Mouse (Mus musculus) intestine, embryonic 15.5 days (tissue): ENCODE results near the gene Gcfc2. TPM values are rescaled to one million over a fixed set of nuclear protein-coding genes. Genes with fewer than 3 reads are reported as not detected.
A peak's percentile ranks its signal among the peaks of the same experiment; 100 is the strongest.

Source experiments
- ATAC-seq: fragments of 200-750 bp; cut with Nextera tagmentation; 2 replicates; pipeline ENCODE4 v1.8.0; 2017; ENCODE audit warnings: moderate TSS enrichment, moderate library complexity
- H3K27ac ChIP-seq: fragments of 300-500 bp; sonication (generic); 2 replicates; pipeline ENCODE4 v1.5.1; 2015; ENCODE audit warnings: mild to moderate bottlenecking, inconsistent platforms
- H3K27me3 ChIP-seq: fragments of 300-500 bp; sonication (generic); replicated peaks from 2 replicates; pipeline ENCODE4 v1.6.1; 2015; ENCODE audit warnings: inconsistent platforms
- H3K36me3 ChIP-seq: fragments of 300-500 bp; sonication (generic); 2 replicates; pipeline ENCODE4 v1.6.1; 2015; ENCODE audit warnings: inconsistent platforms
- H3K4me1 ChIP-seq: fragments of 300-500 bp; sonication (generic); replicated peaks from 2 replicates; pipeline ENCODE4 v1.6.1; 2015; ENCODE audit warnings: inconsistent platforms
- H3K4me2 ChIP-seq: fragments of 300-500 bp; sonication (generic); replicated peaks from 2 replicates; pipeline ENCODE4 v1.6.1; 2015; ENCODE audit warnings: mild to moderate bottlenecking, inconsistent platforms
- H3K4me3 ChIP-seq: fragments of 300-500 bp; sonication (generic); replicated peaks from 2 replicates; pipeline ENCODE4 v1.5.1; 2015; ENCODE audit warnings: inconsistent platforms
- H3K9ac ChIP-seq: fragments of 300-500 bp; sonication (generic); 2 replicates; pipeline ENCODE4 v1.6.1; 2015; ENCODE audit warnings: inconsistent platforms
- H3K9me3 ChIP-seq: fragments of 300-500 bp; sonication (generic); 2 replicates; pipeline ENCODE4 v1.6.1; 2016; ENCODE audit warnings: inconsistent platforms
- WGBS: fragments of 180-500 bp; shearing (Covaris S2); methylation state at CpG from one replicate; pipeline ENCODE4 v1.1.7; 2015; 5-methylcytosine and 5-hydroxymethylcytosine counted together
- polyA plus RNA-seq: library from polyadenylated mRNA; unstranded; fragments of >200 nt; fragmentation: Nextera tagmentation; extraction: Ambion mirVana; gene quantifications from 2 replicates; pipeline ENCODE4 v1.2.1, GENCODE M21; 2015

The Gcfc2 gene
- polyA plus RNA-seq, 1 experiment from 2014 or later: 7.7 TPM

DNA sequence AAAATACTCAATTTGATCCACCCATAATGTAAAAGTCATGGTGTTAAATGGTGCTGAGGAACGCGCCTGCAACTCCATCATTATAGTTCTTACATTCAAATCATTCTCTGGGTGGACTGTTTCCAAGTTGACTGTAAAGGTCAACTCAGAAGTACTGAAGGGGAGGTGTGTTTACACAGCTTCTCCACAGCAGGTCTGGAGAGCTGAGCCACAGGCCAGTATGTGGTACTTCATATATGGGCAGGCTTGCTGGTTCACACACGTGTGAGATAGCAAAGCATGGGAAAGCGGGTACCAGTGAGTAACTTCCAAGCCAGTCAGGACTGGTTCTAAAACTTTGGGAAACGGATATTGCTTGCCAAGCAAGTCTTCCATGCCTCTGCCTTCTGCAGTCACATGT is 31.7 kb downstream of the Gcfc2 start:
- Histone ChIP-seq H3K4me2 (no peak overlapping the region), H3K9ac (no peak overlapping the region), H3K27me3 (no peaks in the 10 kb centered on the region), H3K9me3 (no peaks in the 10 kb centered on the region), H3K4me3 (no peak overlapping the region), H3K27ac (no peak overlapping the region), H3K4me1 (no peaks in the 10 kb centered on the region), H3K36me3 (peaks cover 39% of the 10 kb centered on the region)
- ATAC-seq: no peak
- WGBS: 90% methylated on average over 5 of the region's 5 CpGs

GRCm38 (mm10) chr6:81956399-81956798 is 32.9 kb downstream of the Gcfc2 start:
- H3K4me2 ChIP-seq: no peak overlapping the region
- H3K4me1 ChIP-seq: no peaks in the 10 kb centered on the region
- no peak overlapping the region for H3K4me3 ChIP-seq
- no peaks in the 10 kb centered on the region for H3K9me3 ChIP-seq
- no peak overlapping the region for H3K9ac ChIP-seq
- no peaks in the 10 kb centered on the region for H3K27me3 ChIP-seq
- H3K36me3 ChIP-seq: peaks cover 42% of the 10 kb centered on the region
- 93% methylated on average over 4 of the region's 4 CpGs for WGBS
- ATAC-seq: no peak
- no peak overlapping the region for H3K27ac ChIP-seq

GRCm38 (mm10) chr6:81957992-81958391 is 34.5 kb downstream of the Gcfc2 start:
- Histone ChIP-seq H3K36me3 (peaks cover 46% of the 10 kb centered on the region), H3K4me1 (no peaks in the 10 kb centered on the region), H3K9me3 (no peaks in the 10 kb centered on the region), H3K27ac (no peak overlapping the region), H3K4me2 (no peak overlapping the region), H3K4me3 (no peak overlapping the region), H3K9ac (no peak overlapping the region), H3K27me3 (no peaks in the 10 kb centered on the region)
- 84% methylated on average over 11 of the region's 11 CpGs for WGBS
- no peak for ATAC-seq

DNA sequence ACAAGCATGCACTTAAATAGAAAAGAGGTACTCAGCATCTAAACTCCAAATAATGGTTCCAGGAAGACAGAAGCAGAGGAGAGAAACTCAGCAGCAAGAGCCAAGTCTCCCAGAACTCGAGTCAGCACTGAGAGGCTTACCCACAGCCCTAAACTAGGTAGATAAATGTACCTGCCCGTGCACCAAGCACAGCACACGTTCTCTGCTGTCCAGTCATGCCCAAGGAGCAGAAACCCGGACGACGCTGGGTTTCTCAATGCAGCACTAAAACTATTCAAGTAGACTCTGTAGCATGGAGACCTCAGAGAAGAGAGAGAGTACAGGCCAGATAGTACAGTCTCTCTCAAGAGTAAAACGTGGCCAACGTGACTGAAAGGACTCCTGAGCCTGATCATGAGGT is 36.4 kb downstream of the Gcfc2 start:
- ATAC-seq: no peak
- WGBS: 89% methylated on average over 8 of the region's 8 CpGs

GRCm38 (mm10) chr6:81960284-81960683 is 36.8 kb downstream of the Gcfc2 start:
- H3K4me1 ChIP-seq: peaks cover 5% of the 10 kb centered on the region; the same call in 1 of the 2 replicates
- no peak overlapping the region for H3K4me3 ChIP-seq
- no peak overlapping the region for H3K27ac ChIP-seq
- H3K27me3 ChIP-seq: no peaks in the 10 kb centered on the region
- no peak overlapping the region for H3K4me2 ChIP-seq
- no peak overlapping the region for H3K9ac ChIP-seq
- H3K36me3 ChIP-seq: peaks cover 42% of the 10 kb centered on the region
- no peak for ATAC-seq
- H3K9me3 ChIP-seq: no peaks in the 10 kb centered on the region
- WGBS: 77% methylated on average over 1 of the region's 1 CpGs

More for the DNA sequence above, 36.4 kb downstream of the Gcfc2 start:
- H3K4me3 ChIP-seq: no peak overlapping the region
- H3K9me3 ChIP-seq: no peaks in the 10 kb centered on the region
- H3K9ac ChIP-seq: no peak overlapping the region
- H3K4me2 ChIP-seq: no peak overlapping the region
- H3K27me3 ChIP-seq: no peaks in the 10 kb centered on the region
- H3K27ac ChIP-seq: no peak overlapping the region
- peaks cover 42% of the 10 kb centered on the region for H3K36me3 ChIP-seq
- peaks cover 5% of the 10 kb centered on the region; the same call in 1 of the 2 replicates for H3K4me1 ChIP-seq

DNA sequence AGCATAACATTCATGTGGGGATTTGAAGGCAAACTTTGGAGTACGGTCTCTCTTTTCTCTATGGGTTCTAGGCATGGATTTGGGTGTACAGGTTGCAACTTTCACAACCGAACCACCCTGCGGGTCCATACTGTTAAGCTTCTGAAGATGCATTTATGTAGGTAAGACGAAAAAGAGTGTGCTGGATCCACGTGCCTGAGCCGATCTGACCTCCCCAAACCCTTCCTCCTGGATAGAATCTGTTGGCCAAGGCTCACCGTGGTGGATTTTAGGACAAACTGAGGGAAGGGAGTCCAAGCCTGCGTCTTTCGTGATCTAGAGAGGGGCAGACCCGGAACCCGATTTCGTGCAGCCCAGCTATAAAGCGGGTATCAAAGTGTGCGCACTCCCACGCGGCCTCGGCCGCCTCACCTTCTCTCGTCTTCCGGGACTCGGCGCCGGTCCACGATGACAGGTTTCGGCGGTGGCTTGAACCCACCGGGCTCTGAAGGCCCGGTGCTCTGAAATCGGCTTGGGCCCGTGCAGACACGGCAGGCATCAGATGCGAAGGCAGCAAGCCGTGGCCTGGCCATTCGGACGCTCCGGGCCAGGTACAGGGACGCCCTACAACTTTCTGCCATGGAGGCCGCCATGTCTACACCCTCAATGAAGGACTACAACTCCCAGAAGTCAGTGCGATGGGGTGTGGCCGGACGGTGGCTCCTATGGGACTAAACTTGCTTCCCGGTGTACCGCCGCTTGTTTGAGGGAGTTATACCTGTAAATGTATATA is 42.0 kb downstream of the Gcfc2 start, which contains the start of gene Mrpl19:
Gene Mrpl19, minus strand, starts transcription at position 663 of the 772 bp plus-strand sequence.
- H3K27me3 ChIP-seq: no peaks in the 10 kb centered on the region
- peak; percentile 98 for ATAC-seq
- WGBS: under 1% methylated on average over 44 of the region's 44 CpGs
- H3K27ac ChIP-seq: no peak within 1 kb of the TSS
- peak within 1 kb of the TSS; percentile 69 for H3K4me2 ChIP-seq
- peak within 1 kb of the TSS; percentile 80 for H3K9ac ChIP-seq
- H3K36me3 ChIP-seq: peaks cover 13% of the 10 kb centered on the region
- peaks cover 5% of the 10 kb centered on the region; the same call in 1 of the 2 replicates for H3K4me1 ChIP-seq
- H3K9me3 ChIP-seq: no peaks in the 10 kb centered on the region
- H3K4me3 ChIP-seq: peak within 1 kb of the TSS; percentile 90

GRCm38 (mm10) chr6:81966068-81966544 is 42.6 kb downstream of the Gcfc2 start:
- 49% methylated on average over 2 of the region's 2 CpGs for WGBS
- H3K27ac ChIP-seq: no peak overlapping the region
- peaks cover 5% of the 10 kb centered on the region; the same call in 1 of the 2 replicates for H3K4me1 ChIP-seq
- no peaks in the 10 kb centered on the region for H3K27me3 ChIP-seq
- ATAC-seq: peak; percentile 58
- peaks cover 8% of the 10 kb centered on the region for H3K36me3 ChIP-seq
- peak overlapping the region; percentile 90 for H3K4me3 ChIP-seq
- peak overlapping the region; percentile 33 for H3K4me2 ChIP-seq
- no peaks in the 10 kb centered on the region for H3K9me3 ChIP-seq
- H3K9ac ChIP-seq: no peak overlapping the region

GRCm38 (mm10) chr6:81971196-81971595 is 47.7 kb downstream of the Gcfc2 start:
- Histone ChIP-seq H3K4me1 (no peaks in the 10 kb centered on the region), H3K27ac (no peak overlapping the region), H3K36me3 (no peaks in the 10 kb centered on the region), H3K9ac (no peak overlapping the region), H3K4me3 (no peak overlapping the region), H3K9me3 (no peaks in the 10 kb centered on the region), H3K27me3 (no peaks in the 10 kb centered on the region), H3K4me2 (no peak overlapping the region)
- WGBS: 84% methylated on average over 7 of the region's 7 CpGs
- no peak for ATAC-seq

DNA sequence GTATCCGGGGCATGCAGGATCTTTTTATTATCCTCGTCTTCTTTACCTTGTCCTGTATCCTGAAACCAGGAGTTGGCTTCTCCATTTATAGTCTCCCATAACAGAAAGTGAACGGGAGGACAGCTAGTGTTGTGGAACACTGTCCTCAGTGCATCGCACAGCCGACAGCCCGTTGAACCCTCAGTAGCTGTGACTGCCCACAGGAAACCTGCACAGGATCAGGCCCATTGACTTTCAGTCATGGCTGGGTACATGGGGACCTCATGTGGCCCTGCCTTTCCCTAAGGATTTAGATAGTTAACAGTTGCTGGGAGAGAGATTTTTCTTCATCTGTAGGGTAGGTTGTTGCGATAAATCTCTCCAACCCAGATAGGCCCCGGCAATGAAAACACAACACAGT is 49.1 kb downstream of the Gcfc2 start:
- WGBS: 79% methylated on average over 8 of the region's 8 CpGs
- Histone ChIP-seq H3K9ac (no peak overlapping the region), H3K9me3 (no peaks in the 10 kb centered on the region), H3K4me3 (no peak overlapping the region), H3K27ac (no peak overlapping the region), H3K4me1 (no peaks in the 10 kb centered on the region), H3K36me3 (no peaks in the 10 kb centered on the region), H3K4me2 (no peak overlapping the region), H3K27me3 (no peaks in the 10 kb centered on the region)
- no peak for ATAC-seq

DNA sequence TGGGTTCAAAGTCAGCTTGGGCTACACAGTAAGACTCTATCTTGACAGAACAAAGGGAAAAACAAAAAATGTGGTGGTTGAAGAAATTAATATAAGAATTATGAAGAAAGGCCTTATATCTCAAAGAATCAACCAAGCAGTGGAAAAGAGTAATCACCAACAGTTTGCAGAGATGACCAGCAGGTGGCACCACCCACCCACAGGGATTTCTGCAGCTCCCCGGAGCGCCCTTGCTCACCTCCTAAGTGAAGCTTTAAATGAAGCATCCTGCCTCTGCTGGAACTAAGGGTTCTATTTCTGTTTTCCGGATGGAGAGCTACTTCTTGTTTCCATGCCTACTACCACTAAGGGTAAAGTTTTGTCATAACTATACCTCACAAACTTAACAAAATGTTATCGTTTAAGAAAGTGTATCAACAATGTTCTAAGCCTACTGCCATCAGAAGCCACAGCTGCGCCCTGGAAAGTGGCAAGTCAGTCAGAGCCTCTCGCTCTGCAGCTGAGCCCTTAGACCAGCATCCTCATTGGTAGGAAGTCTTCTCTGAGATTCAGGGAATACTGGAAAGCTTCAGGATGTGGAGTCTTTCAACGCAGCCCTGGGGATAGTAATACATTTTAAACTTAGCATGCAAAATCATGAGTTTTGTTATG is 52.6 kb downstream of the Gcfc2 start:
- H3K27me3 ChIP-seq: no peaks in the 10 kb centered on the region

GRCm38 (mm10) chr6:81979286-81979685 is 55.8 kb downstream of the Gcfc2 start:
- no peak overlapping the region for H3K4me2 ChIP-seq
- no peaks in the 10 kb centered on the region for H3K36me3 ChIP-seq
- no peaks in the 10 kb centered on the region for H3K4me1 ChIP-seq
- no peak overlapping the region for H3K27ac ChIP-seq
- no peaks in the 10 kb centered on the region for H3K27me3 ChIP-seq
- 89% methylated on average over 4 of the region's 4 CpGs for WGBS
- ATAC-seq: no peak
- H3K4me3 ChIP-seq: no peak overlapping the region
- H3K9me3 ChIP-seq: no peaks in the 10 kb centered on the region
- H3K9ac ChIP-seq: no peak overlapping the region

More for the DNA sequence above, 52.6 kb downstream of the Gcfc2 start:
- no peaks in the 10 kb centered on the region for H3K9me3 ChIP-seq
- H3K36me3 ChIP-seq: no peaks in the 10 kb centered on the region
- no peak overlapping the region for H3K9ac ChIP-seq
- no peak overlapping the region for H3K4me2 ChIP-seq
- H3K4me1 ChIP-seq: no peaks in the 10 kb centered on the region
- 35% methylated on average over 7 of the region's 7 CpGs for WGBS
- ATAC-seq: peak; percentile 55; the same call in 1 of the 2 replicates
- H3K27ac ChIP-seq: no peak overlapping the region
- H3K4me3 ChIP-seq: no peak overlapping the region

- Histone ChIP-seq H3K36me3 (no peaks in the 10 kb centered on the region), H3K9me3 (no peaks in the 10 kb centered on the region), H3K4me2 (no peak overlapping the region), H3K4me3 (no peak overlapping the region), H3K9ac (no peak overlapping the region), H3K27ac (no peak overlapping the region), H3K27me3 (no peaks in the 10 kb centered on the region), H3K4me1 (0 out of 2 replicates have a peak, but pooled peaks cover 7% of the 10 kb centered on the region)
- 89% methylated on average over 8 of the region's 8 CpGs for WGBS
- ATAC-seq: 0 out of 2 replicates have a peak, but pooled peaks have one; percentile 40
These were observed 62.7 kb downstream of the Gcfc2 start for GRCm38 (mm10) chr6:81986171-81986570.
